Mouse (Mus musculus) MEL (cell line): ENCODE data around the gene Atrnl1. TPM values are rescaled to one million over a fixed set of nuclear protein-coding genes. Genes with fewer than 3 reads are reported as not detected.

ENCODE experiments used
- DNase-seq: peaks from one replicate; pipeline ENCODE4 v3.0.0; 2011; ENCODE audit warnings: low read depth, low spot score
- H3K27ac ChIP-seq: 2 replicates; pipeline ENCODE4 v1.5.1; 2012; ENCODE audit warnings: low read depth, mild to moderate bottlenecking, control low read depth, low read length, moderate library complexity; ENCODE audit not compliant: control insufficient read depth
- H3K27me3 ChIP-seq, 2 experiments: fragments of 150-350 bp in 1 of 2; sonication (generic) in 1 of 2; 2 replicates each; pipeline ENCODE4 v1.6.1; 2012; ENCODE audit warnings: low read length in 2 of 2, mild to moderate bottlenecking in 2 of 2, improper control_type of control experiment in 1 of 2, moderate library complexity in 1 of 2; ENCODE audit not compliant: insufficient read depth in 2 of 2, control insufficient read depth in 1 of 2
- H3K36me3 ChIP-seq, 2 experiments: 2 replicates each; pipeline ENCODE4 v1.6.1; 2012 to 2014; ENCODE audit warnings: low read length in 2 of 2, improper control_type of control experiment in 1 of 2, inconsistent platforms in 1 of 2, mild to moderate bottlenecking in 1 of 2; ENCODE audit not compliant: insufficient read depth in 2 of 2, control insufficient read depth in 1 of 2
- H3K4me1 ChIP-seq, 2 experiments: fragments of 150-350 bp in 1 of 2; sonication (generic) in 1 of 2; 2 replicates each; pipeline ENCODE4 v1.6.1; 2012; ENCODE audit warnings: low read length in 2 of 2, improper control_type of control experiment in 1 of 2, mild to moderate bottlenecking in 1 of 2; ENCODE audit not compliant: insufficient read depth in 2 of 2, control insufficient read depth in 1 of 2
- H3K4me3 ChIP-seq, 2 experiments: fragments of 150-350 bp in 1 of 2; sonication (generic) in 1 of 2; 2 replicates each; pipeline ENCODE4 v1.5.1; 2012; ENCODE audit warnings: low read depth in 2 of 2, low read length in 2 of 2, mild to moderate bottlenecking in 2 of 2, moderate library complexity in 2 of 2, control low read depth in 1 of 2, improper control_type of control experiment in 1 of 2; ENCODE audit not compliant: control insufficient read depth in 1 of 2, insufficient read depth in 1 of 2
- H3K79me2 ChIP-seq: 2 replicates; pipeline ENCODE4 v1.6.1; 2012; ENCODE audit warnings: mild to moderate bottlenecking, low read length, moderate library complexity; ENCODE audit not compliant: control insufficient read depth, poor library complexity, insufficient read depth
- H3K9ac ChIP-seq: 2 replicates; pipeline ENCODE4 v1.6.1; 2012; ENCODE audit warnings: low read depth, mild to moderate bottlenecking, control low read depth, low read length, moderate library complexity; ENCODE audit not compliant: control insufficient read depth, poor library complexity, severe bottlenecking
- H3K9me3 ChIP-seq: fragments of 150-350 bp; sonication (generic); replicated peaks from 2 replicates; pipeline ENCODE4 v1.6.1; 2012; ENCODE audit warnings: mild to moderate bottlenecking, low read length, improper control_type of control experiment, moderate library complexity; ENCODE audit not compliant: insufficient read depth
- CHD1 ChIP-seq: IDR thresholded peaks from 2 replicates; pipeline ENCODE4 v1.6.1; 2012; ENCODE audit warnings: low read depth, mild to moderate bottlenecking, inconsistent platforms, low read length, improper control_type of control experiment
- CHD2 ChIP-seq: IDR thresholded peaks from 2 replicates; pipeline ENCODE4 v1.6.1; 2011; ENCODE audit warnings: low read length, improper control_type of control experiment
- E2F4 ChIP-seq: IDR thresholded peaks from 2 replicates; pipeline ENCODE4 v1.6.1; 2011; ENCODE audit warnings: low read depth, low read length, improper control_type of control experiment, borderline replicate concordance
- EP300 ChIP-seq, 2 experiments: IDR thresholded peaks; 2 replicates each; pipeline ENCODE4 v1.6.1; 2011; ENCODE audit warnings: improper control_type of control experiment in 2 of 2, low read length in 2 of 2, low read depth in 1 of 2, mild to moderate bottlenecking in 1 of 2
- ETS1 ChIP-seq: IDR thresholded peaks from 2 replicates; pipeline ENCODE4 v1.6.1; 2012; ENCODE audit warnings: low read depth, mild to moderate bottlenecking, inconsistent platforms, low read length, improper control_type of control experiment, moderate library complexity
- GATA1 ChIP-seq: IDR thresholded peaks from 2 replicates; pipeline ENCODE4 v1.6.1; 2011; ENCODE audit warnings: low read depth, low read length, improper control_type of control experiment
- HCFC1 ChIP-seq: IDR thresholded peaks from 2 replicates; pipeline ENCODE4 v1.6.1; 2012; ENCODE audit warnings: low read depth, mild to moderate bottlenecking, inconsistent platforms, low read length, improper control_type of control experiment, moderate library complexity
- JUND ChIP-seq: IDR thresholded peaks from 2 replicates; pipeline ENCODE4 v1.6.1; 2011; ENCODE audit warnings: low read depth, mild to moderate bottlenecking, improper control_type of control experiment, low read length
- MAX ChIP-seq: IDR thresholded peaks from 2 replicates; pipeline ENCODE4 v1.6.1; 2011; ENCODE audit warnings: low read length, improper control_type of control experiment
- MAZ ChIP-seq: IDR thresholded peaks from 2 replicates; pipeline ENCODE4 v1.6.1; 2012; ENCODE audit warnings: low read depth, mild to moderate bottlenecking, inconsistent platforms, low read length, improper control_type of control experiment
- MEF2A ChIP-seq: IDR thresholded peaks from 2 replicates; pipeline ENCODE4 v1.6.1; 2014; ENCODE audit warnings: low read depth, mild to moderate bottlenecking, inconsistent platforms, low read length, improper control_type of control experiment; ENCODE audit not compliant: poor library complexity, insufficient replicate concordance, severe bottlenecking; ENCODE audit errors: extremely low read depth
- MXI1 ChIP-seq: IDR thresholded peaks from 2 replicates; pipeline ENCODE4 v1.6.1; 2011; ENCODE audit warnings: mild to moderate bottlenecking, low read depth, low read length, improper control_type of control experiment
- MYC ChIP-seq: IDR thresholded peaks from 2 replicates; pipeline ENCODE4 v1.6.1; 2011; ENCODE audit warnings: low read depth, mild to moderate bottlenecking, low read length, improper control_type of control experiment, moderate library complexity
- NRF1 ChIP-seq: IDR thresholded peaks from 2 replicates; pipeline ENCODE4 v1.6.1; 2014; ENCODE audit warnings: low read depth, mild to moderate bottlenecking, inconsistent platforms, low read length, improper control_type of control experiment, moderate library complexity; ENCODE audit not compliant: poor library complexity, insufficient read depth, severe bottlenecking
- POLR2A ChIP-seq, 2 experiments: IDR thresholded peaks; 2 replicates each; pipeline ENCODE4 v1.6.1; 2011 to 2012; ENCODE audit warnings: low read length in 2 of 2, mild to moderate bottlenecking in 2 of 2, control low read depth in 1 of 2, improper control_type of control experiment in 1 of 2, low read depth in 1 of 2, moderate library complexity in 1 of 2; ENCODE audit not compliant: control insufficient read depth in 1 of 2, insufficient read depth in 1 of 2, poor library complexity in 1 of 2
- POLR2AphosphoS5 ChIP-seq: IDR thresholded peaks from 2 replicates; pipeline ENCODE4 v1.6.1; 2012; ENCODE audit warnings: low read depth, borderline replicate concordance, mild to moderate bottlenecking, inconsistent platforms, low read length, moderate library complexity, mixed read lengths
- RAD21 ChIP-seq: IDR thresholded peaks from 2 replicates; pipeline ENCODE4 v1.6.1; 2011; ENCODE audit warnings: mild to moderate bottlenecking, low read depth, low read length, improper control_type of control experiment
- RCOR1 ChIP-seq: IDR thresholded peaks from 2 replicates; pipeline ENCODE4 v1.6.1; 2012; ENCODE audit warnings: low read depth, mild to moderate bottlenecking, inconsistent platforms, low read length, improper control_type of control experiment
- SIN3A ChIP-seq: IDR thresholded peaks from 2 replicates; pipeline ENCODE4 v1.6.1; 2012; ENCODE audit warnings: low read length, improper control_type of control experiment, inconsistent platforms
- SMC3 ChIP-seq: IDR thresholded peaks from 2 replicates; pipeline ENCODE4 v1.6.1; 2011; ENCODE audit warnings: low read depth, low read length, improper control_type of control experiment
- TAL1 ChIP-seq: IDR thresholded peaks from 2 replicates; pipeline ENCODE4 v1.6.1; 2012; ENCODE audit warnings: mild to moderate bottlenecking, inconsistent platforms, low read length, moderate library complexity, mixed read lengths
- TCF12 ChIP-seq: IDR thresholded peaks from 2 replicates; pipeline ENCODE4 v1.6.1; 2014; ENCODE audit warnings: low read depth, mild to moderate bottlenecking, inconsistent platforms, low read length, improper control_type of control experiment, moderate library complexity
- UBTF ChIP-seq: IDR thresholded peaks from 2 replicates; pipeline ENCODE4 v1.6.1; 2012; ENCODE audit warnings: low read depth, mild to moderate bottlenecking, inconsistent platforms, low read length, improper control_type of control experiment, moderate library complexity, borderline replicate concordance; ENCODE audit not compliant: insufficient read depth
- USF1 ChIP-seq: IDR thresholded peaks from 2 replicates; pipeline ENCODE4 v1.6.1; 2014; ENCODE audit warnings: low read depth, mild to moderate bottlenecking, inconsistent platforms, low read length, improper control_type of control experiment, moderate library complexity
- ZC3H11A ChIP-seq: IDR thresholded peaks from 2 replicates; pipeline ENCODE4 v1.6.1; 2012; ENCODE audit warnings: low read depth, mild to moderate bottlenecking, inconsistent platforms, low read length, improper control_type of control experiment
- ZMIZ1 ChIP-seq: IDR thresholded peaks from 2 replicates; pipeline ENCODE4 v1.6.1; 2012; ENCODE audit warnings: low read depth, mild to moderate bottlenecking, inconsistent platforms, low read length, improper control_type of control experiment, moderate library complexity
- ZNF384 ChIP-seq: IDR thresholded peaks from 2 replicates; pipeline ENCODE4 v1.6.1; 2012; ENCODE audit warnings: low read depth, mild to moderate bottlenecking, inconsistent platforms, low read length, improper control_type of control experiment
- polyA plus RNA-seq, 2 experiments: library from polyadenylated mRNA; stranded (reverse) in 1 of 2; unstranded in 1 of 2; fragments of >175 nt in 1 of 2; fragments of >200 nt in 1 of 2; gene quantifications; 2 replicates each; pipeline versions ENCODE4 v1.2.1 to v1.2.4; 2012; ENCODE audit warnings: low replicate concordance in 2 of 2, low read depth in 1 of 2; ENCODE audit not compliant: insufficient read length in 2 of 2, insufficient read depth in 1 of 2, missing spikeins in 1 of 2
- total RNA-seq: library from RNA; depleted of rRNA; stranded (reverse); fragments of 300-350 nt; gene quantifications from 2 replicates; pipeline ENCODE4 v1.2.3, GENCODE M21; 2012

Gene Atrnl1
- total and polyA plus RNA-seq, 3 experiments: 6.4 to 8.2 TPM; not detected in 1

DNA sequence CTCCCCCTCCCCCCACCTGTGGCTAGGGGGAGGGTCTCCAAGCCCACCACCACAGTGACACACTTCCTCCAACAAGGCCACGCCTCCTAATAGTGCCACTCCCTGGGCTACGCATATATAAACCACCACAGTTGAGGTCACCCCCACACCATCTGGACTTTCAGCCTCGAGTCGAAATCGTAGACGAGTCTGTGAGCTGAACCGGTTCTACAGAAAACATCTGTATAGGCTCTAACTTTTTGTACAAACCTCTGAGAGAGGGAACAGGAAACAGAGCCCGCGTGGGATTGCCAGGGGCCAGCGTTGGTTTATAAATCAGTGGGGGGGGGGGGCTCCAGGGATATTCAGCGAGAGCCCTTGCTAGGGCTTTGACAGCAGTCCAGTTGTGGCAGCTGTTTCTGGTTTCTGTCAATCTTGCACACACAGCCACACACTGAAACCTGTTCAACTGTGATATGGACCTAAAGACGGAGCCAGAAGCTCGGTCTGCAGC, 508.9 kb downstream of the Atrnl1 start (continued):
- TF ChIP-seq MEF2A (no peak), E2F4 (no peak)

DNA sequence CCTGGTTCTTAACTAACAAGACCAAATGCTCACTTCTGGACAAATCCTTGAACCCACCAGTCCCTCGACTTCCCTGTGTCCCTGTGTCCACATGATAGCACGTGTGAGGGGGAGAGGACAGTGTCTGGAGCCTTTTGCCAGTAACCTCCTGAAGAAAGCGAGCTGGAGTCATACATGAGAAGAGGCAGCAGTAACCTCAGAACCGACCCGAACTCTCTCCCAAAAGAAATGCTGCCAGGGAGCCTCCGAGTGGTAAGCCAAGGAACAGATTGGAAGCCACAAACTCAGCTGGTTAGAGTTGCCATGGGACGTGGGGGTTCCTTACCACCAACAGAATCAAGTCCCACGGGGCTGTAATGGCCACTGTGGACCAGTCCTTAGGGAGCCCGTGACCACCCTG, 509.8 kb downstream of the Atrnl1 start:
- Histone ChIP-seq H3K27me3 (no peaks in the 10 kb centered on the region), H3K27ac (no peak overlapping the region), H3K9ac (no peak overlapping the region), H3K36me3 (no peaks in the 10 kb centered on the region), H3K9me3 (no peaks in the 10 kb centered on the region), H3K4me1 (no peaks in the 10 kb centered on the region), H3K79me2 (no peaks in the 10 kb centered on the region)
- no peak for DNase-seq
- no peak for TF ChIP-seq MYC
- no peak for TF ChIP-seq ZC3H11A
- no peak for TF ChIP-seq RAD21
- no peak for TF ChIP-seq MAZ
- no peak for TF ChIP-seq RCOR1
- no peak for TF ChIP-seq CHD2
- TF ChIP-seq ZMIZ1: no peak
- no peak for TF ChIP-seq MXI1
- no peak for TF ChIP-seq MAX
- no peak for TF ChIP-seq CHD1
- TF ChIP-seq GATA1: no peak
- TF ChIP-seq JUND: no peak
- no peak for TF ChIP-seq TAL1
- TF ChIP-seq EP300 (IDR thresholded peaks at IDR 0.05; ENCODE audit: low read depth in 1 of 2, low read length in 2 of 2): no peak
- TF ChIP-seq USF1: no peak
- TF ChIP-seq, all 39 proteins: peak for 0
- H3K4me3 ChIP-seq: no peak overlapping the region

DNA sequence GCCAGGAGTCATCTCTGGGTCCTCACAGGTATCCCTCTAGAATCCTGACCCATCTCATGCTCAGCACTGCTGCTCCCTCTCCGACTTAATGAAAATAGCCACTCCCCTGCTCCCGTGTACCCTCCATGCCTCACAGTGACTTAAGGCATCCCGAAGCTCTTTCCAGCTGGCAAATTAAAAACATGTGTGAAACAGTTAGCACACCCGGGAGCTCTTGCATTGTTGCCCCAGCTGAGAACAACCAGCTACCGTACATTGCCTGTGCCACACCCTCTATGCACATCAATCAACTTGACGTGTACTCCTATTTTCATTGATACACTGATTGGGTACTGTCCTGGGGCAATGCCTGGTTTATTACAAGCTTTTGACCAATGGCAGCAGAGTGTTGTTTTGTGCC, 510.8 kb downstream of the Atrnl1 start:
- no peaks in the 10 kb centered on the region for H3K9me3 ChIP-seq

More for the DNA sequence above, 510.8 kb downstream of the Atrnl1 start:
- Histone ChIP-seq H3K27ac (no peak overlapping the region), H3K4me1 (no peaks in the 10 kb centered on the region), H3K27me3 (no peaks in the 10 kb centered on the region), H3K4me3 (no peak overlapping the region), H3K36me3 (no peaks in the 10 kb centered on the region), H3K79me2 (no peaks in the 10 kb centered on the region), H3K9ac (no peak overlapping the region)
- no peak for TF ChIP-seq POLR2A (IDR thresholded peaks at IDR 0.05; ENCODE audit: control insufficient read depth in 1 of 2, insufficient read depth in 1 of 2, low read depth in 1 of 2, low read length in 2 of 2, poor library complexity in 1 of 2)
- no peak for TF ChIP-seq ETS1
- TF ChIP-seq POLR2AphosphoS5: no peak
- no peak for TF ChIP-seq RCOR1
- no peak for TF ChIP-seq JUND
- TF ChIP-seq TAL1: no peak
- TF ChIP-seq UBTF: no peak
- no peak for TF ChIP-seq NRF1
- no peak for TF ChIP-seq ZNF384
- no peak for TF ChIP-seq HCFC1
- TF ChIP-seq SMC3: no peak
- TF ChIP-seq CHD2: no peak
- no peak for TF ChIP-seq ZC3H11A
- TF ChIP-seq TCF12: no peak
- TF ChIP-seq SIN3A: no peak
- no peak for DNase-seq
